Mouse (Mus musculus) ES-E14 (cell line): ENCODE results near the gene Tmem132b. TPM values are rescaled to one million over a fixed set of nuclear protein-coding genes. Genes with fewer than 3 reads are reported as not detected.
A peak's percentile ranks its signal among the peaks of the same experiment; 100 is the strongest.

ENCODE experiments used
- DNase-seq: peaks from one replicate; pipeline ENCODE4 v3.0.0-alpha.2; 2013; ENCODE audit warnings: low read depth, low spot score
- H3K27ac ChIP-seq: 2 replicates; pipeline ENCODE4 v1.5.1; 2012; ENCODE audit warnings: low read depth, mild to moderate bottlenecking, low read length, moderate library complexity, mixed read lengths; ENCODE audit not compliant: poor library complexity, insufficient read depth, severe bottlenecking
- H3K36me3 ChIP-seq: 2 replicates; pipeline ENCODE4 v1.6.1; 2012; ENCODE audit warnings: mild to moderate bottlenecking, low read length, moderate library complexity, mixed read lengths; ENCODE audit not compliant: control insufficient read depth, poor library complexity, insufficient read depth, severe bottlenecking
- H3K4me1 ChIP-seq, 2 experiments: fragments of 150-350 bp in 1 of 2; sonication (generic) in 1 of 2; 2 replicates each; pipeline ENCODE4 v1.6.1; 2012; ENCODE audit warnings: low read length in 2 of 2, mild to moderate bottlenecking in 1 of 2, mixed read lengths in 1 of 2; ENCODE audit not compliant: control insufficient read depth in 2 of 2, insufficient read depth in 2 of 2, poor library complexity in 1 of 2
- H3K4me3 ChIP-seq, 2 experiments: fragments of 150-350 bp in 1 of 2; sonication (generic) in 1 of 2; 2 replicates each; pipeline ENCODE4 v1.5.1; 2012; ENCODE audit warnings: low read length in 2 of 2, low read depth in 1 of 2, mild to moderate bottlenecking in 1 of 2, mixed read lengths in 1 of 2; ENCODE audit not compliant: insufficient read depth in 1 of 2, poor library complexity in 1 of 2, severe bottlenecking in 1 of 2
- H3K9ac ChIP-seq: 2 replicates; pipeline ENCODE4 v1.6.1; 2012; ENCODE audit warnings: low read depth, mild to moderate bottlenecking, low read length, mixed read lengths; ENCODE audit not compliant: poor library complexity, insufficient read depth, severe bottlenecking
- H3K9me3 ChIP-seq: fragments of 150-350 bp; sonication (generic); 2 replicates; pipeline ENCODE4 v1.6.1; 2012; ENCODE audit warnings: low read depth, mild to moderate bottlenecking, low read length; ENCODE audit not compliant: control insufficient read depth, insufficient read depth
- CHD2 ChIP-seq: IDR thresholded peaks from 2 replicates; pipeline ENCODE4 v1.6.1; 2014; ENCODE audit warnings: mild to moderate bottlenecking, low read depth, low read length, inconsistent platforms
- HCFC1 ChIP-seq: IDR thresholded peaks from 2 replicates; pipeline ENCODE4 v1.6.1; 2012; ENCODE audit warnings: low read length, inconsistent platforms, borderline replicate concordance; ENCODE audit not compliant: insufficient read depth
- MAFK ChIP-seq: IDR thresholded peaks from 2 replicates; pipeline ENCODE4 v1.6.1; 2014; ENCODE audit warnings: mild to moderate bottlenecking, low read depth, low read length, inconsistent platforms; ENCODE audit not compliant: insufficient read depth
- ZC3H11A ChIP-seq: IDR thresholded peaks from 2 replicates; pipeline ENCODE4 v1.6.1; 2012; ENCODE audit warnings: low read depth, mild to moderate bottlenecking, inconsistent platforms, low read length, borderline replicate concordance
- ZNF384 ChIP-seq: IDR thresholded peaks from 2 replicates; pipeline ENCODE4 v1.6.1; 2012; ENCODE audit warnings: low read depth, low read length, inconsistent platforms
- in situ Hi-C, 2 experiments: fragments of 600-800 bp; cut with MboI; formaldehyde crosslinking; loops; one replicate each; pipeline ENCODE4 v1.15.1; 2025; ENCODE audit warnings: low sequenced_read_pairs in 2 of 2, inconsistent platforms in 1 of 2; ENCODE audit not compliant: unreplicated experiment in 2 of 2
- total RNA-seq: library from RNA; depleted of rRNA; stranded (reverse); fragments of 300-350 nt; gene quantifications from 2 replicates; pipeline ENCODE4 v1.2.3, GENCODE M21; 2012

Gene Tmem132b
- total RNA-seq, 1 experiment: 0.13 TPM

GRCm38 (mm10) chr5:125705379-125705778, 173.8 kb downstream of the Tmem132b start:
- in situ Hi-C loops: no loop called here
- Histone ChIP-seq H3K9me3 (no peaks in the 10 kb centered on the region), H3K4me1 (no peaks in the 10 kb centered on the region), H3K4me3 (no peak overlapping the region), H3K27ac (no peak overlapping the region), H3K36me3 (no peaks in the 10 kb centered on the region), H3K9ac (no peak overlapping the region)
- TF ChIP-seq ZC3H11A: no peak
- no peak for TF ChIP-seq ZNF384
- no peak for TF ChIP-seq CHD2
- TF ChIP-seq MAFK: no peak
- no peak for TF ChIP-seq HCFC1
- DNase-seq: no peak

DNA sequence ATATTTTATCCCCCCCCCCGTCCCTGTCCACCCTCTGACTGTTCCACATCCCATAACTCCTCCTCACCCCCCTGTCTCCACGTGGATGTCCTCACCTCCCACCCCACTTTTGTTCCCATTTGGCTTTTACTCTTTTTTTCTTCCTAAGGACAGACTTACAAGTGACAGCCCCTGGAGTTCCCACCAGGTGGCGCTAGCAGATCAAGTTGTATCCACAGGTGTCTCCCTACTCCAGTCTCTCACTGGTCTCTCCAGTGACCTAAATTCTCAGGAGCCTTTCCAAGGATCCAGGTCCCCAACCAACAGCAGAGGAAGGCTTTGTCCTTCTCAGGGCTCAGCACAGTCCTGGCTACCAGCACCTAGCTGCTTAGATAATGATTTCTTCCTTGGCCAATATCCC, 177.6 kb downstream of the Tmem132b start:
- TF ChIP-seq ZNF384 (peak; percentile 93), CHD2 (no peak), MAFK (no peak), ZC3H11A (peak; percentile 57; the same call in 1 of the 2 replicates)
- Histone ChIP-seq H3K4me1 (no peaks in the 10 kb centered on the region), H3K4me3 (no peak overlapping the region), H3K36me3 (no peaks in the 10 kb centered on the region), H3K27ac (no peak overlapping the region), H3K9me3 (no peaks in the 10 kb centered on the region), H3K9ac (no peak overlapping the region)
- peak; percentile 78 for DNase-seq
- in situ Hi-C loops: no loop called here

DNA sequence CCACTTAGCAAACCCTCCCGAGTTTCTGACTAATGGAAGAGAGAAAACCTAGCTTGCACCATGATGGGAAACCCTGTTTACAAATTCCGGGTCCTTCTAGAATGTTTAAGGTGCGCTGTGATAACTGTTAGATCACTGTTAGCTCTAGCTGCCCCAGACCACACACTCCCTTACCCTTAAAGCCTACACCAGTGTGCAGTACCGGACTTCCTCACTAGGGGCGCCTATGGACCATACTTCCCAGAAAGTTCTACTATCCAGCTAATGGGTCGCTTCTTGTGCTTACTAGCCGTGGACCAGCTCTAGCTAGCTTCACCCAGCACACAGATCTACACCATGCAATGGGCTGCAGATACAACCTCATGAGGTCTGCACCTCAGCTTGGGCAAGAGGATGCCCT, 195.2 kb downstream of the Tmem132b start:
- no peaks in the 10 kb centered on the region for H3K36me3 ChIP-seq
- H3K4me1 ChIP-seq: no peaks in the 10 kb centered on the region
- in situ Hi-C loops: no loop called here
- no peak overlapping the region for H3K27ac ChIP-seq
- TF ChIP-seq ZNF384: no peak
- TF ChIP-seq MAFK: no peak
- no peak for TF ChIP-seq HCFC1
- no peak for TF ChIP-seq CHD2
- no peak for TF ChIP-seq ZC3H11A
- H3K4me3 ChIP-seq: no peak overlapping the region
- no peaks in the 10 kb centered on the region for H3K9me3 ChIP-seq
- H3K9ac ChIP-seq: no peak overlapping the region
- DNase-seq: peak; percentile 20

GRCm38 (mm10) chr5:125727436-125727835, 195.9 kb downstream of the Tmem132b start:
- Histone ChIP-seq H3K4me1 (no peaks in the 10 kb centered on the region), H3K27ac (no peak overlapping the region), H3K9me3 (no peaks in the 10 kb centered on the region), H3K9ac (no peak overlapping the region), H3K36me3 (no peaks in the 10 kb centered on the region), H3K4me3 (no peak overlapping the region)
- in situ Hi-C loops: no loop called here
- DNase-seq: no peak
- TF ChIP-seq HCFC1 (no peak), ZC3H11A (no peak), CHD2 (no peak), MAFK (no peak), ZNF384 (no peak)

DNA sequence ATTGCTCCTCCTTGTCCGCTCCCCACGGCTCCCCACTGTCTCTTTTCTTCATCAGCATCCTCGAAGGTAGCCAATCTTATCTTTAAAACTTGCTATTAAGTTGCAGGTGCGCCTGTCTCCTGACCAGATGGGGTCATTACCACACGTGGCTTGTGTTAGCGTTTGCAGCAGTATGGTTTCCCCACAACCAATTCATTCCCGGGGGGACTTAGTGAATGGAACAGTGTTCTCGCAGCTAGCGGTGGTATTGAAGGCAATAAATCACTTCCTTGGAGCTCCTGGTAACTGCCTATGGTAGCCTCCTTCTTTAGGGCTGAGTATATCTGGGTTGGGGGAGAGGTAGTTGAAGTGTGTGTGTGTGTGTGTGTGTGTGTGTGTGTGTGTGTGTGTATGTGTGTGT, 196.4 kb downstream of the Tmem132b start:
- TF ChIP-seq ZNF384 (no peak), CHD2 (no peak), HCFC1 (no peak), ZC3H11A (no peak), MAFK (no peak)
- no peak overlapping the region for H3K9ac ChIP-seq
- H3K4me3 ChIP-seq: no peak overlapping the region
- in situ Hi-C loops: no loop called here
- no peaks in the 10 kb centered on the region for H3K4me1 ChIP-seq
- H3K36me3 ChIP-seq: no peaks in the 10 kb centered on the region
- no peaks in the 10 kb centered on the region for H3K9me3 ChIP-seq
- DNase-seq: no peak
- no peak overlapping the region for H3K27ac ChIP-seq
